Mouse (Mus musculus): ENCODE results near the gene Socs1.
"Not testable (repeated sequence)": the region's sequence is repeated elsewhere in the genome, so short reads cannot be mapped to it uniquely, and the experiment has no call there.

Socs1 gene

DNA sequence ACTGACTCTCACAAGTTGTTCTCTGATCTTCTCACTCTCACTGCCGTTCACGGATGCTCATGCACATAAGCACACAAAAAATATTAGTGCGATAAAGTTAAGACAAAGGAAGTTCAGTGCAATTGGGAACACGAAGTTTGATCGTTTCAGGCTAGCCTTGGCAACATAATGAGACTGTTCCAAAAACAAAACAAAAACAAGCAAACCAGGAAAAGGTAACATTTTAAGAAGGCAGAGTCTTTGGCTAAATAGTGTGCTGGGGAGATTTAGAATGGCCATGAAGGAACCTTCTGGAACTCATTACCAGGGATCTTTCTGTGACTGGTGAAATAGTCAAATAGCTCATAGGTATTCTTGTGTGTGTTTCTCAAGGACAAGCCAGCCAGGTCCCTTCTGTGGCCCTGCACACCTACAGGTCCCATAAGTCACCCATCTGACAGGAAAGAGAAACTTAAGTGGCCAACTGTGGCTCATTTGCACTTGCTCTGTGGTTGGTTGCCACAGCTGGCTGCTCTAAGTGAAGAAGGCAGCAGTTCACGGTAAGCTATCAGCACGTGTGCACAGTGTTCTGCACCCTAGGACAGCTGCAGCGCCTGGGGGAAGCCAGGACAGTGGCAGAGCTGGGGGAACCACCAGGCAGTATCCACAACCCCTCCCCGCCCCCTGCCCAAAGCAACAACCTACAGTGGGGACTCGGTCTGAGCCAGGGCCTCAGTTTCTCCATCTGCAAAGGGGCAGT, 20.6 kb upstream of the Socs1 start, which contains the start of gene Prm1:
Gene Prm1 (minus strand): TSS at position 51 of the 739 bp plus-strand sequence.
- DNase-seq (ENCODE audit: low read depth, low spot score), result peak; percentile 61
- Histone ChIP-seq H3K36me3 (ENCODE audit: control insufficient read depth, insufficient read depth, low read length, poor library complexity, severe bottlenecking) (no peaks in the 10 kb centered on the region), H3K27me3 (ENCODE audit: control insufficient read depth, insufficient read depth, low read length, poor library complexity, severe bottlenecking) (no peaks in the 10 kb centered on the region)

DNA sequence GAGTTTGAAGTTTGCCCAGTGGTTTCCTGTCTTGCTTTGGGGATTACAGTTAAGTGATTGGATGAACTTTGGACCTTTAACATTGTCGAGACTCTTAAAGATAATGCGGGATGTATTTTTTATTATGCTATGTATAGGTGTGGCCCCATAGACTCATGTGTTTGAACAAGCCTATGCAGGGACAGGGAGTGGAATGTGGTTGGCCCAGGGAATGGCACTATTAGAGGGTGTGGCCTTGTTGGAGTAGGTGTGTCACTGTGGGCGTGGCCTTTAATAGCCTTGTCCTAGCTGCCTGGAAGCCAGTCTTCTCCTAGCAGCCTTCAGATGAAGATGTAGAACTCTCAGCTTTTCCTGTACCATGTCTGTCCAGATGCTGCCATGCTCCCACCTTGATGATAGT, 17.1 kb upstream of the Socs1 start:
- not testable (repeated sequence) for H3K27me3 ChIP-seq (ENCODE audit: control insufficient read depth, insufficient read depth, low read length, poor library complexity, severe bottlenecking); DNase-seq (ENCODE audit: low read depth, low spot score); H3K36me3 ChIP-seq (ENCODE audit: control insufficient read depth, insufficient read depth, low read length, poor library complexity, severe bottlenecking)

DNA sequence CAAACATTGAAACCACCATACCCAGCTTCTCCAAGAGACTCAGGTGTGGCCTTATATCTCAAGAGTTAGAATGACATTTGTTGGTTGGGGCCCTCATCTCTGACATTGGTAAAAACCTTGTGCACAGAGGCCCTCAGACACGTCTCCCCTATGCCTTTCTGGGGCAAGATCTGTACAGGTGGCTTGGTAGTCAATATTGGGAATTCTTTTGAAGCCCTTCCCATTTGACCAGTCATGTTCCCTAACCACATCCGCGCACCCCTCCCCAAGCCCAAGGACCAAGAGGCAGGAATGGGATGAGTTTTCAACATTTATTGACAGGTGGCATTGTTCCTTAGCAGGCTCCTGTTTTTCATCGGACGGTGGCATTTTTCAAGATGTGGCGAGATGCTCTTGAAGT, 10.7 kb upstream of the Socs1 start, which contains the start of gene Prm2:
Gene Prm2 (minus strand): TSS at position 101 of the 400 bp plus-strand sequence.
- DNase-seq (ENCODE audit: low read depth, low spot score), result no peak
- H3K36me3 ChIP-seq (ENCODE audit: control insufficient read depth, insufficient read depth, low read length, poor library complexity, severe bottlenecking), result no peaks in the 10 kb centered on the region
- H3K27me3 ChIP-seq (ENCODE audit: control insufficient read depth, insufficient read depth, low read length, poor library complexity, severe bottlenecking), result no peaks in the 10 kb centered on the region

DNA sequence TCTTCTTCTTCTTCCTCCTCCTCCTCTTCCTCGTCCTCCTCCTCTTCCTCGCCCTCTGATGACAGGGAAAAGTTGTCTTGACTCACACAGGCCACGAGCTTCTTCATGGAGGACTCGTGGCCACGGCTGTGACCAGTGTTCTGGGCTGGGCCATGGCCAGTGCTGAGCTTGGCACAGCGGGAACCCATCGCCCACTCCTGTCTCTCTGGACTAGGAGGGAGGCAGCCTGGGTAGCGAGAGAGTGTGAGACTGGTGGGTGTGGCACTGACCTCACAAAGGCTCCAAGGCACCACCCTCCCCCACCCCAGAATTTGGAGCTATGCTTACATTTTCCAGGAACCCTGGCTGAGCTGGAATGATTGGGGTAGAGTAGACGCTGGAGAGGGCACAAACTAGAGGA, 5.4 kb upstream of the Socs1 start, which contains the start of gene Prm3:
Gene Prm3 (minus strand): TSS at position 213 of the 400 bp plus-strand sequence.
- H3K36me3 ChIP-seq (ENCODE audit: control insufficient read depth, insufficient read depth, low read length, poor library complexity, severe bottlenecking), result no peaks in the 10 kb centered on the region
- H3K27me3 ChIP-seq (ENCODE audit: control insufficient read depth, insufficient read depth, low read length, poor library complexity, severe bottlenecking), result no peaks in the 10 kb centered on the region
- no peak for DNase-seq (ENCODE audit: low read depth, low spot score)

DNA sequence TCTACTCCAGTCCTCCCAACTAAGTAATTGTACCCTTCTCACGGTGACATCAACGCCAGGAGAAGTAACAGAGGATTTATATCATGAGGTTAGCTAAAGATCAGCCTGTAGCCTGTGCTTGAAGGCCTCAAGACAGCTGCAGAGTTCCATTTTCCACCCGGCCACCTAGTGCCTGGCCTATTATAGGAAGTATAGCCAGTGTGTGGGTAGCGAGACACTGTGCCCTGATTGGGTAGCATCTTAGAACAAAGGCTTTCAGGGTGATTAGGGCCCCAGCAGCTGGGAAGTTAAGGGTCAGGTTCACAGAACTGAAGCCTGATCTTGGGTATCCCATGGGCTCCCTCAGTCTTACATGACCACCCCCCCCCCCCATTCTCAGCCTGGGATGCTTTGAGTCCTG, 3.5 kb upstream of the Socs1 start:
- H3K36me3 ChIP-seq (ENCODE audit: control insufficient read depth, insufficient read depth, low read length, poor library complexity, severe bottlenecking), result no peaks in the 10 kb centered on the region
- no peaks in the 10 kb centered on the region for H3K27me3 ChIP-seq (ENCODE audit: control insufficient read depth, insufficient read depth, low read length, poor library complexity, severe bottlenecking)
- no peak for DNase-seq (ENCODE audit: low read depth, low spot score)

DNA sequence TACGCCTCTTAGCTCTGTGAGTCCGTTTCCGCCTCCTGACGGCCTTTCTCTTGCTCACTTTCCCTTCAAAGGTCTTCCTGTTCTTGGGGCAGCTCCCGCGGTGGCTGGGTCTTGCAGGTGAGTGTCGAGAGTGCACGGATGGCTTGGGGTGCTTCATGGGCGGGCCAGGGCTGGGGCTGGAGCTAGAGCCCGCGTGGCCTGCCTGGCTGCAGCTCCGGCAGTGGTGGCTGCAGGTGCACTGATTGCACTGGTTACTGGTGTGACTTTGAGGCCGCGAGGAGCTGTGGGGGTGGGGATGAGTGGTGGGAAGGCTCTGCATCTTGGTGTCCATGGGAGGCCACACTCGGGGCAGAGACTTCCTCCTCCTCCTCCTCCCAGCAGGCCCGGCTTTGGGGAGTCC, 2.9 kb upstream of the Socs1 start, which contains the start of gene Tnp2:
Gene Tnp2 (minus strand): TSS at position 390 of the 400 bp plus-strand sequence.
- H3K27me3 ChIP-seq (ENCODE audit: control insufficient read depth, insufficient read depth, low read length, poor library complexity, severe bottlenecking), result no peaks in the 10 kb centered on the region
- H3K36me3 ChIP-seq (ENCODE audit: control insufficient read depth, insufficient read depth, low read length, poor library complexity, severe bottlenecking), result no peaks in the 10 kb centered on the region
- no peak for DNase-seq (ENCODE audit: low read depth, low spot score)

DNA sequence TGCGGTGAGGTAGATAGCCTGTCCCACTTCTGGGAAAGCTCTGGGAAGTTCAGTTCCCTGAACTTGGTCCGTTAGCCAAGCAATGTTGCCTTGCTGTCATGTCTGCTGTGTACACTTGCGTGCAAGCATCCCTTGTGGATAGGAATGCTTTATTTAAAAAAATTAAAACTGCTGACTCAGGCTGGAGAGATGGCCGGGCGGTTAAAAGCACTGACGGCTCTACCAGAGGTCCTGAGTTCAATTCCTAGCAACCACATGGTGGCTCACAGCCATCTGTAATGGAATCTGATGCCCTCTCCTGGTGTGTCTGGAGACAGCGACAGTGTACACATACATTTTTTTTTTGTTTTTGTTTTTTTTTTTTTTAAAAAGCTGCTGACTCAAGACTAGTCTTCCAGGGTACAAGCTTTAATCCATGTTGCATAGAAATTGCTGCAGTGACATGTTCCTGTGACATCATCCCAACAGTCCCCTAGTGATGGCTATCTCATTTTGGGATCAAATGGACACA, 2.3 kb upstream of the Socs1 start:
- no peak for DNase-seq (ENCODE audit: low read depth, low spot score)
- H3K27me3 ChIP-seq (ENCODE audit: control insufficient read depth, insufficient read depth, low read length, poor library complexity, severe bottlenecking), result no peaks in the 10 kb centered on the region
- H3K36me3 ChIP-seq (ENCODE audit: control insufficient read depth, insufficient read depth, low read length, poor library complexity, severe bottlenecking), result no peaks in the 10 kb centered on the region

DNA sequence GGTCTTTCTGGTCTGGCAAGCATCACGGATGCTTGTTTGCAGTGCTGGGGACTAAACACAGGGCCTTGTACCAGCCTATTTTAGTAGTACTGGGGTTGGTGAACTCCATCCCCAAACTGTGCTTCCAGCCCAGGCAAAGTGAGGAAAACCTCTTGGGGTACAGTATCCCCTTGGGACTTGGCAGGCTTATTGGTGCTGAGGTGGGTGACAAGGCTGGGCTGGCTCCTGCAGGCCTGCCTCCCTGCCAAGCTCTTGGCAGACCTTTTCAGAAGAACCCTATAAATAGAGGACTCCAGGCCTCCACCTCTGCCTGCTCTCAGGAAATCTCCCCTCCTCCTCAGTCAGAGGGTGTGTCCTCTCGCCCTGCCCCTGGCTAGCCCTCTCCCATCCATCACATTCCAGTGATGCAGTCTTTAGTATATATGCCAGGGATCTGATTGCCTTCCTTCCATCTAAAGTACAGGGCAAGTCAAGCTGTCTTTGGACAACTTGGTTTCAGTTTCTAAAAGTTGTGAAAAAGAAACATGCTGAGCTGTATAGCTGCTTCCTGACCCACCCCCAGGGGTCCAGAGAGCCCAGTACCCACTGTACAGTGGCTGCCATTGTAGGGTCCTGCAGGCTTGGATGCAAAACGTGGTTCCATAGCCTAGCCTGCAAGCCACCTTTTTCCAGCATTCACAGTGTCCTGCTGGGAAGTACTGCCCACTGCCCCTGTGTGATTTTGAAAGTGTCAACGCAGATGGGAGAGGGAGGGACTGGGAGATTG, 1.6 kb upstream of the Socs1 start:
- H3K36me3 ChIP-seq (ENCODE audit: control insufficient read depth, insufficient read depth, low read length, poor library complexity, severe bottlenecking), result no peaks in the 10 kb centered on the region
- H3K27me3 ChIP-seq (ENCODE audit: control insufficient read depth, insufficient read depth, low read length, poor library complexity, severe bottlenecking), result no peaks in the 10 kb centered on the region
- no peak for DNase-seq (ENCODE audit: low read depth, low spot score)

DNA sequence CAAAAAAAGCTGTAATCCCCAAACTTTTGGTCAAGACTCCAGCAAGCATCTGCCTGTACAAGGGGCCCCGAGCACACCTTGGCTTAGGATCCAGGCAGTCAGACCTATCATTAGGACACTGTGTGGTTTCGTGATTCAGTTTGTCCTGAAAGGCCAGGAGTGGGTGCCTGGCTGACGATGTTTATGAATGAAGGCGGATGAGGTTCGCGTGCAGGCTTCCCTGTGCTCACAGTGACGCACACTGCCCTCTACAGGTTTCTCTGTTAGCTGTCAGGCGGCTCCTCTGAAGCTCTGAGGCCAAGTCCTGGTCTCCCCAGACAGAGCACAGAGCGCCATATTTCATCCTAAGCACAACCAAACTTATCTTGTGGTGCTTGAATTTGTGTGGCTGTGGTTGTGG, 952 bp upstream of the Socs1 start:
- Histone ChIP-seq H3K36me3 (ENCODE audit: control insufficient read depth, insufficient read depth, low read length, poor library complexity, severe bottlenecking) (no peaks in the 10 kb centered on the region), H3K27me3 (ENCODE audit: control insufficient read depth, insufficient read depth, low read length, poor library complexity, severe bottlenecking) (no peaks in the 10 kb centered on the region)
- DNase-seq (ENCODE audit: low read depth, low spot score), result peak; percentile 93

DNA sequence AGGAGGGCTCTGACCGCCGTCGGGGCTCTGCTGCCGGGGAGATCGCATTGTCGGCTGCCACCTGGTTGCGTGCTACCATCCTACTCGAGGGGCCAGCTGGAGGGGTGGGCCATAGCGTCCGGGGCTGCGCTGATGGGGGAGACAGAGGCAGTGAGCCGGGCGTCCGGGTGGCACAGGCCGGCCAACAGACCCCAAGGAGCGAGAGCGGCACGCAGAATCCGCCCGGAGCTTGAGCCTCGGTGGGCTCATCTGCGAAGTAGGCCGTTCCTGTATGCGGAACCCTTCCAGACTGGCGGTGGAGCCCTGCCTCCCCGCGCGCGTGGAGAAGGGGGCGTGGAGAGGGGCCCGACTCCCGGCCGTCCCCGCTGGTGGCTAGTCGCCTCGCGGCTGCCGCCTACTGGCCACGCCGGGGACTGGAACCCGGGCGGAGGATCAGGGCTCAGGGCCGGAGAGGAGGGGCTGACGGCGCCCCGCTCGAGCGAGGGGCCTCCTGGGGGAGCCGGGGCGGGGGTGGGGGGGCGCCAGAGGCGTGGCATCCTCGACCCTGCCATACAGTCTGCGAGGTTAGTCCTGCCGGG, 454 bp downstream of the Socs1 start:
- Histone ChIP-seq H3K27me3 (ENCODE audit: control insufficient read depth, insufficient read depth, low read length, poor library complexity, severe bottlenecking) (no peaks in the 10 kb centered on the region), H3K36me3 (ENCODE audit: control insufficient read depth, insufficient read depth, low read length, poor library complexity, severe bottlenecking) (no peaks in the 10 kb centered on the region)
- peak; percentile 92 for DNase-seq (ENCODE audit: low read depth, low spot score)

DNA sequence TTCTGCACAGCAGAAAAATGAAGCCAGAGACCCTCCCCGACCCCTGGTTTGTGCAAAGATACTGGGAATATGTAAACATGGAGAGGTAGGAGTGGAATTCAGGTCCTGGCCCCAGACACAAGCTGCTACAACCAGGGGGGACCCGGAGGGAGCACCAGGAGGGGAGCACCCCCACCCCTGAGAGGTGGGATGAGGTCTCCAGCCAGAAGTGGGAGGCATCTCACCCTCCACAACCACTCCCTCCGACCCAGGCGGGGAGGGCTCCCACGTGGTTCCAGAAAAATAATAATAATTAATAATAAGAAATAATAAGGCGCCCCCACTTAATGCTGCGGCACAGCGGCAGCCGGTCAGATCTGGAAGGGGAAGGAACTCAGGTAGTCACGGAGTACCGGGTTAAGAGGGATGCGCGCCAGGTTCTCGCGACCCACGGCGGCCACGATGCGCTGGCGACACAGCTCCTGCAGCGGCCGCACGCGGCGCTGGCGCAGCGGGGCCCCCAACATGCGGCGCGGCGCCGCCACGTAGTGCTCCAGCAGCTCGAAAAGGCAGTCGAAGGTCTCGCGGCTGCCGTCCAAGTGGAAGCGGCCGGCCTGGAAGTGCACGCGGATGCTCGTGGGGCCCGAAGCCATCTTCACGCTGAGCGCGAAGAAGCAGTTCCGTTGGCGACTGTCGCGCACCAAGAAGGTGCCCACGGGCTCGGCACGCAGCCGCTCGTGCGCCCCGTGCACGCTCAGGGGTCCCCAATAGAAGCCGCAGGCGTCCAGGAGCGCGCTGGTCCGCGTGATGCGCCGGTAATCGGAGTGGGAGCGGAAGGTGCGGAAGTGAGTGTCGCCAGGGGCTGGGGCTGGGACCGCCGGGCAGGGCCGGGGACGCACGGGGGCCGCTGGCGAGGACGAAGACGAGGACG, 1.2 kb downstream of the Socs1 start:
- H3K36me3 ChIP-seq (ENCODE audit: control insufficient read depth, insufficient read depth, low read length, poor library complexity, severe bottlenecking), result no peaks in the 10 kb centered on the region
- H3K27me3 ChIP-seq (ENCODE audit: control insufficient read depth, insufficient read depth, low read length, poor library complexity, severe bottlenecking), result no peaks in the 10 kb centered on the region
- DNase-seq (ENCODE audit: low read depth, low spot score), result peak; percentile 60

DNA sequence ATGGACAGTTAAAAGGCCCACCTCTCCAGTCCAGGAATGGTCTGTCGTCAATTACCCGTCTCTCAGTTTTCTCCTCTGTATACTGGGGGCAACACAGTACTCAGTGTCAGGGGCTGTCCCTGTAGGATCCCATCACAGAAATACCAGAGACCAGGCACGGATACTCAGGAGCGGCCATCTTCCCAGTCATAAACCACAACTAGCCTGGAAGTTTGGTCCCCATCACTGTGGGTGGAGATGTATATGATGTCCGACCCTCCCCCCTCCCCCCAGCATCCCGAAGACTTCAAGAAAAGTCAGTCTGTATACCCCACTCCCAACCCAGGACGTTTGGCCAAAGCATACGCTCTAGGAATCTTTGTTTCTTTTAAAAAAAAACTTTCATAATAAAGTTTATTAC, 1.9 kb downstream of the Socs1 start:
- Histone ChIP-seq H3K36me3 (ENCODE audit: control insufficient read depth, insufficient read depth, low read length, poor library complexity, severe bottlenecking) (no peaks in the 10 kb centered on the region), H3K27me3 (ENCODE audit: control insufficient read depth, insufficient read depth, low read length, poor library complexity, severe bottlenecking) (no peaks in the 10 kb centered on the region)
- no peak for DNase-seq (ENCODE audit: low read depth, low spot score)

DNA sequence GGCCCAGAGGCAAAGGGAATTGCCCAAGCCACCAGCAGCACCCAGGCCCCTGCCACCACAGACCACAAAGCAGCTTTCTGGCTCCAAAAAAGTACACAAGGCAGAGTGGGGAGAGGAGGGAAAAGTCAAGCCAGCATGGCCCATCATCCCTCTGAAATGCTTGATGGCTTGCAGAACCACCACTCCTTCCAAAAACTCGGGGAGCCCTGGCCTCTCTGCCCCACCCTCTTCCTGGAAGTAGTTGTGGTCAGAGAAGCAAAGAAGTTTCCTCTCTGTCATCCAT, 2.2 kb downstream of the Socs1 start:
- H3K36me3 ChIP-seq (ENCODE audit: control insufficient read depth, insufficient read depth, low read length, poor library complexity, severe bottlenecking), result no peaks in the 10 kb centered on the region
- DNase-seq (ENCODE audit: low read depth, low spot score), result no peak
- H3K27me3 ChIP-seq (ENCODE audit: control insufficient read depth, insufficient read depth, low read length, poor library complexity, severe bottlenecking), result no peaks in the 10 kb centered on the region

DNA sequence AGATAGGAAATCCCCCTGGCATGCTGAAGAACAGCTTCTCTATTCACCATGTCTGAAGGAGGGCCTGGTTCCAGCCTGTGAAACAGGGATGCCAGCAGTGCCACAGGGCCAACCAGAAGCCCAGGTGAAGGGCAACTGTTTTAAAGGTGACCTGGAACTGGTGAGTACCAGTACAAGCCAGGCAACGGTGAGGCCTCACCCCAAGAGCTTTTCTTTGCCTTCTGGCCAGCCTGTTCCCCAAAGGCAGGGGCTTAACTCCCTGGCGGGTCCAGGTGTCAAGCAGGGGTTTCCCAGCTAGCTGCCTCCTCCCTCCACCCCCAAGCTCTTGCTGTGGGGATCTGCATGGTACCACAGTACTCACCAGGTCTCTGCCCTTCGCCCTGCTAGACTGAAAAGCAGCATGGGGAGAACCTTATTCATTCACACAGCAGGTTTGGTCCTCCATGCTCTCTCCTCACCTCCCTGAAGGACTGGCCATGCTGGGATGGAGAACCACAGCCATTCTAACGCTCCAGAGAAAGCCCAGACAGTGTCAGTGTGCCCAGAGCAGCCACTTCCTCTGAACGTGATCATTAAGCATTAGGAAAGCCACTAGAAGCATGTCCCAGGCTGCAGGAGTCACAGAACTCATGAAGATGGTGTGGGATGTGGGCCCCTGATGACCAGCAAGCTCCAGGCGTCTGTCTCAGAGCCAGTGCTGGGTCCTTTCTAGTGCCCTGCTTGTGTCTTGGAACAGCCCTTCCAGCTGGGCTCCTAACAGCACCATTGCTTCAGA, 2.8 kb downstream of the Socs1 start:
- no peaks in the 10 kb centered on the region for H3K36me3 ChIP-seq (ENCODE audit: control insufficient read depth, insufficient read depth, low read length, poor library complexity, severe bottlenecking)
- H3K27me3 ChIP-seq (ENCODE audit: control insufficient read depth, insufficient read depth, low read length, poor library complexity, severe bottlenecking), result no peaks in the 10 kb centered on the region
- no peak for DNase-seq (ENCODE audit: low read depth, low spot score)

Measured in splenic B cell, adult 2 months (primary cell).